Mouse (Mus musculus): Measurements from ENCODE around the gene Slc38a3. TPM values are rescaled to one million over a fixed set of nuclear protein-coding genes. Genes with fewer than 3 reads are reported as not detected.

Gene Slc38a3
- polyA plus RNA-seq, 1 experiment from 2014 or later, result 32.9 TPM

DNA sequence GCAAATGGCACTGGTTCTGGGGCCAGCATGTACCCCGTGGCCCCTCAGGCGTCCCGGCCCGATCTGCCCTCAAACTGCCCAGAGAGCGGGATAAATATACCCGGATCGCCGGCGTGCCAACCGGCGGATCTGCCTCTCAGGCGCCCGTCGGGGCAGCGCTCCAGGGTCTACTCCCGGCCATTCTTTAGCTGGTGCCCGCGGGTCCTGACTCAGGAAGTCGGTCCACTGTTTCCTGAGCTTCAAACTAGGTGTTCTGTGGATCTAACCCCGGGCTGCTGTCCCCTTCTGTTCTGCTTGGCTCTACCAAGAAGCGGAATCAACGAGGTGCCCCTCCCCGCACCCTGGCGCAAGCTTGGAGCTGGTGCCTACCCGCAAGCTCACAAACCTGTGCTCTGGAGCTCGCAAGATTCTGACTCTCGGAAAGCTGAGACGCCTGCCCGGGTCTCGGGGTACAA is 2.6 kb downstream of the Slc38a3 start:
- 1% methylated on average over 30 of the region's 30 CpGs for WGBS
- no peak for DNase-seq (ENCODE audit: low spot score)

DNA sequence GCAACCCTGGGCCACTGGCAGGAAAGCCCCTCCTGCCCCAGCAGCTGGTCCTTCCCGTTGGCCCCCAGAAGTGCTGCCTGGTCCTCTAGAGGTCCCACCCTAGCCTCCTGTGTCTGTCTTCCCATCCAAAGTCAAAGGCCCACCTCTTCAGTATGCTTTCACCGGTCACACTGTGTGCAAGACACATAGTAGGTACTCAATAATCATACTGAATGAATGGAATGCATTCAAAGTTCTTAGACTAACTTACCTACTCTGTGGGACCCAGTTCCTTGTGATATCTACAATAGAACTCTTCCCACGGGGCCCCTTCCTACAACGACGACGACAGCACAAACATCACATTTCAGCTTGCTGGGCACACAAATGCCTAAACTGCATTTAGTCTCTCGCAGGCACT is 4.0 kb downstream of the Slc38a3 start:
- Histone ChIP-seq H3K27ac (ENCODE audit: low read depth, low read length) (no peak overlapping the region), H3K4me2 (ENCODE audit: low read length) (0 out of 2 replicates have a peak overlapping the region, but pooled peaks have one; percentile 85), H3K4me1 (ENCODE audit: control insufficient read depth, insufficient read depth, low read length) (peaks cover 16% of the 10 kb centered on the region), H3K36me3 (ENCODE audit: control insufficient read depth, insufficient read depth, low read length) (no peaks in the 10 kb centered on the region), H3K9ac (ENCODE audit: low read length) (no peak overlapping the region), H3K4me3 (ENCODE audit: low read depth, low read length) (0 out of 2 replicates have a peak overlapping the region, but pooled peaks have one; percentile 38), H3K9me3 (replicated peaks; ENCODE audit: control insufficient read depth, low read length) (no peaks in the 10 kb centered on the region), H3K27me3 (replicated peaks; ENCODE audit: control insufficient read depth, insufficient read depth, low read length) (peaks cover 8% of the 10 kb centered on the region)
- DNase-seq (ENCODE audit: low spot score) (no peak), ATAC-seq (no peak)
- 86% methylated on average over 7 of the region's 7 CpGs for WGBS

More for the DNA sequence above, 2.6 kb downstream of the Slc38a3 start:
- peak overlapping the region; percentile 56 for H3K9ac ChIP-seq (ENCODE audit: low read length)
- no peaks in the 10 kb centered on the region for H3K9me3 ChIP-seq (replicated peaks; ENCODE audit: control insufficient read depth, low read length)
- H3K27me3 ChIP-seq (replicated peaks; ENCODE audit: control insufficient read depth, insufficient read depth, low read length), result peaks cover 8% of the 10 kb centered on the region
- peak overlapping the region; percentile 38 for H3K4me3 ChIP-seq (ENCODE audit: low read depth, low read length)
- peak; percentile 52 for ATAC-seq
- H3K27ac ChIP-seq (ENCODE audit: low read depth, low read length), result no peak overlapping the region
- H3K4me1 ChIP-seq (ENCODE audit: control insufficient read depth, insufficient read depth, low read length), result peaks cover 16% of the 10 kb centered on the region
- H3K36me3 ChIP-seq (ENCODE audit: control insufficient read depth, insufficient read depth, low read length), result no peaks in the 10 kb centered on the region
- peak overlapping the region; percentile 85 for H3K4me2 ChIP-seq (ENCODE audit: low read length)

DNA sequence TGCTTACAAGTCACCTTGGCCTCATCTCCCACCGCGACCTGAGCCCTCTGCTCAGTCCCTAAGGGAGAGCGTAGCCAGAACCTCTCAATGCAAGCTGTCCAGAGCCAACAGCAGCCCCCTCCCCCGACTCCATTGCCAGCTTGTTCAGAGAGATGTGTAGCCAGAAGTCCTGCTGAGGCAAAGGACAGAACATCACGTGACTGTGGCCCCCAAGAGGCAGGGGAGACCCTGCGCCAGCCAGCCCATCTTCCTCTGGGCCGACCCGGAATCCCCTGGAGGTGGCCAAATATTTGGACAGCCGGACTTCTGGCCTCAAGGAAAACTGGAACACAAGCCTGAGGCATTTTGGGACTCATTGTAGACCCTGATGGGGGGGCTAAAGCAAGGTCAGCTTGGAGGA is 5.8 kb downstream of the Slc38a3 start:
- WGBS, result 59% methylated on average over 9 of the region's 9 CpGs
- ATAC-seq, result no peak
- Histone ChIP-seq H3K27me3 (replicated peaks; ENCODE audit: control insufficient read depth, insufficient read depth, low read length) (peaks cover 8% of the 10 kb centered on the region), H3K9ac (ENCODE audit: low read length) (no peak overlapping the region), H3K27ac (ENCODE audit: low read depth, low read length) (no peak overlapping the region), H3K4me2 (ENCODE audit: low read length) (no peak overlapping the region), H3K36me3 (ENCODE audit: control insufficient read depth, insufficient read depth, low read length) (no peaks in the 10 kb centered on the region), H3K9me3 (replicated peaks; ENCODE audit: control insufficient read depth, low read length) (no peaks in the 10 kb centered on the region), H3K4me1 (ENCODE audit: control insufficient read depth, insufficient read depth, low read length) (peaks cover 25% of the 10 kb centered on the region), H3K4me3 (ENCODE audit: low read depth, low read length) (no peak overlapping the region)
- no peak for DNase-seq (ENCODE audit: low spot score)

DNA sequence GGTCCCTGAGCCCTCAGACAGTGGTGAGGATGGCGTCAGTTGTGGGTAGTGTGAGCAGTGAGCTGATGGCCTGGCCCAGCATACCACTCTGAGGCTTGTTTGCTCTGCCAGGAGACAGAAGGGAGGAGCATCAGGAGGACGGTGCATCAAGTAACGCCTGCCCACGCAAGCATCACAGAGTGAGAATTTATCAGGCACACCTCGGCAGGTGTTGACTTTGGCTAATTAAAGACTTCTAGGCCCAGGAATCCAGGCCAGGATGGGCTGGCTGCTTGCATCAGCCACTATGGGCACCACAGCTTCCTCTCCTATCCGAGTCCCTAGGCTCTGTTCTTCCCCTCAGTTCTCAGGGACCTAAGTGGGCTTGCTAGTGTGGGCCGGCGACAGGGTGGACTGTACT is 7.0 kb downstream of the Slc38a3 start:
- no peak overlapping the region for H3K27ac ChIP-seq (ENCODE audit: low read depth, low read length)
- 89% methylated on average over 8 of the region's 8 CpGs for WGBS
- peaks cover 22% of the 10 kb centered on the region for H3K4me1 ChIP-seq (ENCODE audit: control insufficient read depth, insufficient read depth, low read length)

DNA sequence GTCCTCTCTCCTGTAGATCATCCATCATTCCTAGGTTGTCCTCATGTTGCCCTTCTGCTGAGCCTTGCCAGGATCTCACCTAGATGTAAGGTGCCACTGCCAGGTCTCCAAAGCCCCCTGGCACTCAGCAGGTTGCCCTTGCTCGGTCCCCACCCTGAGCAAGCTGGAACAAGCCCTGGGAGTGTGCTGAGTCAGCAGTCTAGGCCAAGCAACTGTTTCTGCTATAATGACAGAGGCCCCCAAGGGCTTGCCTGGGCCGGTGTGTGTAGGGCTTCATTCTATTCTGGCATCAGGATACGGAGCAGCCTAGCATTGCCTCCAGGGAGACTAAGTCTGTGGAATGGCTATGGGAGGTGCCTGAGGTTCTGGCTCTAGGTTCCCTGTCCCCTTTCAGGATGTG is 8.6 kb downstream of the Slc38a3 start:
- DNase-seq (ENCODE audit: low spot score), result no peak
- Histone ChIP-seq H3K4me2 (ENCODE audit: low read length) (no peak overlapping the region), H3K36me3 (ENCODE audit: control insufficient read depth, insufficient read depth, low read length) (no peaks in the 10 kb centered on the region), H3K4me3 (ENCODE audit: low read depth, low read length) (no peak overlapping the region), H3K9ac (ENCODE audit: low read length) (no peak overlapping the region), H3K27ac (ENCODE audit: low read depth, low read length) (no peak overlapping the region), H3K27me3 (replicated peaks; ENCODE audit: control insufficient read depth, insufficient read depth, low read length) (no peaks in the 10 kb centered on the region), H3K4me1 (ENCODE audit: control insufficient read depth, insufficient read depth, low read length) (peaks cover 15% of the 10 kb centered on the region), H3K9me3 (replicated peaks; ENCODE audit: control insufficient read depth, low read length) (no peaks in the 10 kb centered on the region)
- ATAC-seq, result no peak
- WGBS, result 62% methylated on average over 3 of the region's 3 CpGs

More for the DNA sequence above, 7.0 kb downstream of the Slc38a3 start:
- DNase-seq (ENCODE audit: low spot score), result no peak
- Histone ChIP-seq H3K27me3 (replicated peaks; ENCODE audit: control insufficient read depth, insufficient read depth, low read length) (peaks cover 8% of the 10 kb centered on the region), H3K9me3 (replicated peaks; ENCODE audit: control insufficient read depth, low read length) (no peaks in the 10 kb centered on the region), H3K4me3 (ENCODE audit: low read depth, low read length) (no peak overlapping the region), H3K36me3 (ENCODE audit: control insufficient read depth, insufficient read depth, low read length) (no peaks in the 10 kb centered on the region), H3K4me2 (ENCODE audit: low read length) (no peak overlapping the region), H3K9ac (ENCODE audit: low read length) (no peak overlapping the region)
- ATAC-seq, result no peak

DNA sequence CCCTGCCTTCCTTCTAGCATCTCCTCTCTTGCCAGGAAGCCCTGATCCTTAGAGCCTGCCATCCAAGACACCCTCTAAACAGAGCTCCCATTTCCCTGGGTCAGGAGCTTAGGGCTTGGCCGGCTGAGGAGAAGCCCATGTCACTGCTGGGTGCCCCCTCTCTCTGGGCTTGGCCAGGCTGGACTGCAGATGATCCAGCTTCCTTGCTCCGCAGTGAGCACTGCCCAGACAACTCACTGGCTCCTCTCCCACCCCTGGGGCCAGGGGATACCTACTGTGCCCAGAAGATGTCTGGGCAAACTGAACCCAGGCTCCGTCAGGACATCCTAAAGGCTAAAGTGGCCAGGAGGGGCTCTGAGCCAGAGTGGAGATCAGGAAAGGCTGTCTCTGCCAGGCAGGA is 9.4 kb downstream of the Slc38a3 start:
- ATAC-seq, result peak; percentile 19; the same call in 1 of the 2 replicates

DNA sequence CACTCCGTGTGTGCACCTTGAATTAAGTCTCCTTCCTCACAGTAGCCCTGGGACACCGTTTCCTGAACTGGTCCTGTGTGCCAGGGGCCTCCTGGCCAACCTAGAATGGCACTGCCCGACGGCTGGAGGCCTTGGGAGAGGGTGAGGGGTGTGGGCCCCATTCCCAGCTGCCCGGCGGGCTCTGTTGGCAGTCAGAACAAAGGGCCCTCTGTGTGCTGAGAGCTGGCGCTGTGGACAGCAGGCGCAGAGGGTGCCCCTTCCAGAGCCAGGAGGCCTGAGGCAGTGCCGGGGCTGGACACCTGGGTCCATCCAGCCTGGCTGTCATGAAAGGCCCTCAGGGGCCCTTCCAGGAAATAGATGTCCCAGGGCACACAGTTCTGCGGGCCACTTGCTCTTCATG is 9.8 kb downstream of the Slc38a3 start:
- H3K4me2 ChIP-seq (ENCODE audit: low read length), result no peak overlapping the region
- 31% methylated on average over 10 of the region's 10 CpGs for WGBS
- H3K27ac ChIP-seq (ENCODE audit: low read depth, low read length), result peak overlapping the region; percentile 66
- no peaks in the 10 kb centered on the region for H3K9me3 ChIP-seq (replicated peaks; ENCODE audit: control insufficient read depth, low read length)
- H3K9ac ChIP-seq (ENCODE audit: low read length), result peak overlapping the region; percentile 8; the same call in 1 of the 2 replicates
- no peaks in the 10 kb centered on the region for H3K36me3 ChIP-seq (ENCODE audit: control insufficient read depth, insufficient read depth, low read length)
- peaks cover 15% of the 10 kb centered on the region for H3K4me1 ChIP-seq (ENCODE audit: control insufficient read depth, insufficient read depth, low read length)
- peak; percentile 68 for DNase-seq (ENCODE audit: low spot score)
- no peak overlapping the region for H3K4me3 ChIP-seq (ENCODE audit: low read depth, low read length)
- H3K27me3 ChIP-seq (replicated peaks; ENCODE audit: control insufficient read depth, insufficient read depth, low read length), result no peaks in the 10 kb centered on the region
- peak; percentile 85 for ATAC-seq

More for the DNA sequence above, 9.4 kb downstream of the Slc38a3 start:
- DNase-seq (ENCODE audit: low spot score), result no peak
- H3K27me3 ChIP-seq (replicated peaks; ENCODE audit: control insufficient read depth, insufficient read depth, low read length), result no peaks in the 10 kb centered on the region
- no peaks in the 10 kb centered on the region for H3K9me3 ChIP-seq (replicated peaks; ENCODE audit: control insufficient read depth, low read length)
- no peak overlapping the region; the same call in 1 of the 2 replicates for H3K9ac ChIP-seq (ENCODE audit: low read length)
- no peak overlapping the region for H3K4me2 ChIP-seq (ENCODE audit: low read length)
- H3K27ac ChIP-seq (ENCODE audit: low read depth, low read length), result peak overlapping the region; percentile 66
- WGBS, result 78% methylated on average over 3 of the region's 3 CpGs
- H3K4me1 ChIP-seq (ENCODE audit: control insufficient read depth, insufficient read depth, low read length), result peaks cover 15% of the 10 kb centered on the region
- no peaks in the 10 kb centered on the region for H3K36me3 ChIP-seq (ENCODE audit: control insufficient read depth, insufficient read depth, low read length)
- no peak overlapping the region for H3K4me3 ChIP-seq (ENCODE audit: low read depth, low read length)

DNA sequence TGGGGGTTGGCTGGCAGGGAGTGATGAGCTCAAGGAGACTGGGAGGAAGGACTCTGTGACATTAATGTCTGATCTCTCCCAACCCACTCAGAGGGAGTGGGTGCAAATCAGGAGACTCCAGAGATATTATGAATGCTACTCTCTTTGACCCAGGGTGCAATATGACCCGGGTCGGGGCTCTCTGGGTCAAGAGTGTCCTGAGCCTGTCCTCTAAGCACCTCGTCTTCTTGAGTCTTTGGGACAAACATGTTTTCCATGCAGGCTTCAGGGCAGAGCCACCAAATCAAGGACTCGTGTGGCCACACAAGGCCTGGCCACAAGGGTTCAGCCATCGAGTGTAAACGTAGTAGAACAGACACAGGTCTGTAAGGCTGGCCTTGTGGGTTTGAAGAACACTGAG is 11.2 kb downstream of the Slc38a3 start:
- Histone ChIP-seq H3K9me3 (replicated peaks; ENCODE audit: control insufficient read depth, low read length) (no peaks in the 10 kb centered on the region), H3K27ac (ENCODE audit: low read depth, low read length) (no peak overlapping the region), H3K27me3 (replicated peaks; ENCODE audit: control insufficient read depth, insufficient read depth, low read length) (no peaks in the 10 kb centered on the region), H3K9ac (ENCODE audit: low read length) (no peak overlapping the region), H3K36me3 (ENCODE audit: control insufficient read depth, insufficient read depth, low read length) (no peaks in the 10 kb centered on the region), H3K4me1 (ENCODE audit: control insufficient read depth, insufficient read depth, low read length) (peaks cover 9% of the 10 kb centered on the region), H3K4me2 (ENCODE audit: low read length) (no peak overlapping the region), H3K4me3 (ENCODE audit: low read depth, low read length) (no peak overlapping the region)
- ATAC-seq (no peak), DNase-seq (ENCODE audit: low spot score) (no peak)
- WGBS, result 94% methylated on average over 6 of the region's 6 CpGs

DNA sequence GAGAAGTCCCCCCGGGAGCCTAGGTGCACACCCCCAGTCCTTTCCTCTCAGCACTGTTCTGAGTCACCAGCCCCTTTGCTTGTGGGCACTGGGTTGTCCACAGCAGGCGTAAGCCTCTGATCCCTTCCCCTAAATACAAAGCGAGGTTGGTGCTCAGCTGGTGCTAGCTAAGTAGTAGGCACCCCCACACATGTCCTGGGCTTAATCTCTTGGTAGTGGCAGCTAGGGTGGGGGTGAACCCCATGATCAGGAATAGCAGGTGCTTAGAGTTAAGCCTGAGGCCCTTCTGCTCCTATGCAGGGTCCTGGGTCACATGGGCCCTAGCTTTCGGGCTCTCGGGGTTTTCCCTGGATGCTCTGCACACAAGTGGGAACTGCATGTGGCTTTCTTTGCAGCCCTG is 12.2 kb downstream of the Slc38a3 start:
- no peak for ATAC-seq
- WGBS, result 92% methylated on average over 5 of the region's 5 CpGs
- DNase-seq (ENCODE audit: low spot score), result no peak
- H3K4me1 ChIP-seq (ENCODE audit: control insufficient read depth, insufficient read depth, low read length), result peaks cover 8% of the 10 kb centered on the region; the same call in 1 of the 2 replicates
- no peaks in the 10 kb centered on the region for H3K36me3 ChIP-seq (ENCODE audit: control insufficient read depth, insufficient read depth, low read length)
- H3K9ac ChIP-seq (ENCODE audit: low read length), result no peak overlapping the region
- no peak overlapping the region for H3K4me3 ChIP-seq (ENCODE audit: low read depth, low read length)
- no peak overlapping the region for H3K27ac ChIP-seq (ENCODE audit: low read depth, low read length)
- no peaks in the 10 kb centered on the region for H3K27me3 ChIP-seq (replicated peaks; ENCODE audit: control insufficient read depth, insufficient read depth, low read length)
- no peaks in the 10 kb centered on the region for H3K9me3 ChIP-seq (replicated peaks; ENCODE audit: control insufficient read depth, low read length)
- H3K4me2 ChIP-seq (ENCODE audit: low read length), result no peak overlapping the region
